Mouse (Mus musculus) hindbrain, embryonic 13.5 days (tissue): Measurements from ENCODE around the gene Rxrg. TPM values are rescaled to one million over a fixed set of nuclear protein-coding genes. Genes with fewer than 3 reads are reported as not detected.
A peak's percentile ranks its signal among the peaks of the same experiment; 100 is the strongest.

Source experiments
- ATAC-seq: fragments of 200-750 bp; cut with Nextera tagmentation; 2 replicates; pipeline ENCODE4 v1.8.0; 2017; ENCODE audit warnings: moderate TSS enrichment; ENCODE audit not compliant: low FRiP score
- H3K27ac ChIP-seq: fragments of 300-500 bp; sonication (generic); 2 replicates; pipeline ENCODE4 v1.5.1; 2015; ENCODE audit warnings: inconsistent platforms, mild to moderate bottlenecking, moderate library complexity
- H3K27me3 ChIP-seq: fragments of 300-500 bp; sonication (generic); 2 replicates; pipeline ENCODE4 v1.6.1; 2015; ENCODE audit warnings: mild to moderate bottlenecking, inconsistent platforms
- H3K36me3 ChIP-seq: fragments of 300-500 bp; sonication (generic); 2 replicates; pipeline ENCODE4 v1.6.1; 2015; ENCODE audit warnings: mild to moderate bottlenecking, inconsistent platforms
- H3K4me1 ChIP-seq: fragments of 300-500 bp; sonication (generic); replicated peaks from 2 replicates; pipeline ENCODE4 v1.6.1; 2015; ENCODE audit warnings: inconsistent platforms
- H3K4me2 ChIP-seq: fragments of 300-500 bp; sonication (generic); 2 replicates; pipeline ENCODE4 v1.6.1; 2015; ENCODE audit warnings: inconsistent platforms, mild to moderate bottlenecking, moderate library complexity
- H3K4me3 ChIP-seq: fragments of 300-500 bp; sonication (generic); 2 replicates; pipeline ENCODE4 v1.5.1; 2015; ENCODE audit warnings: mild to moderate bottlenecking, inconsistent platforms
- H3K9ac ChIP-seq: fragments of 300-500 bp; sonication (generic); 2 replicates; pipeline ENCODE4 v1.6.1; 2015; ENCODE audit warnings: mild to moderate bottlenecking, inconsistent platforms
- H3K9me3 ChIP-seq: fragments of 300-500 bp; sonication (generic); 2 replicates; pipeline ENCODE4 v1.6.1; 2016; ENCODE audit warnings: inconsistent platforms
- WGBS: fragments of 180-500 bp; shearing (Covaris S2); methylation state at CpG from one replicate; pipeline ENCODE4 v1.1.7; 2015; 5-methylcytosine and 5-hydroxymethylcytosine counted together
- polyA plus RNA-seq: library from polyadenylated mRNA; unstranded; fragments of >200 nt; fragmentation: Nextera tagmentation; extraction: Ambion mirVana; gene quantifications from 2 replicates; pipeline ENCODE4 v1.2.1, GENCODE M21; 2015

Gene Rxrg
- polyA plus RNA-seq, 1 experiment from 2014 or later = 10.1 TPM

DNA sequence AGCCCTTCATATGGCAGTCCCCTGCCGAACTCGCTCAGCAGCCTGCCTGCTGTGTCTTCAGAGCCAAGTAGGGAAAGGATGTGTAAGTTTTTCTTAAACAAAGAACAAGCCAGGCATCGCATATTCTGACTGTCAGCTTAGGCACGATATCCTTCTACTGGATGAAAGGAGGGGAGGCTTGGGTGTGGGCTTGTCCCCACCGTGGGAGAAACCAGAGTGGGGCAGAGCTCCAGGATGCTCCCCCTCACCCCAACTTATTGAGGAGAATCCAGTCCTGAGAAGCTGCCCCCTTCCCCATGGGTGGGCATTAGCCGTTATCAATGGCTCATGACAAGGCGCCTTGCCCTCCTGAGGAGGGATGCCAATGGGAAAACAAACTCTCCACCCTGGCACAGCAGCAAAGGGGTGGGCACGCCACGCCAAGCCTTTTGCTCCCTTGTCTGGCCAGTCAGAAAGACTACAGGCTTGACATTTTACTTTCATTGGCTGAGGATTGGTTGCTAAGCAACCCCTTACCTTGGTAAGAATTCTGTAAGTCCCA lies 10.1 kb downstream of the Rxrg start:
- Histone ChIP-seq H3K27ac (peak overlapping the region; percentile 31; the same call in 1 of the 2 replicates), H3K4me3 (peak overlapping the region; percentile 26), H3K9me3 (no peaks in the 10 kb centered on the region), H3K36me3 (no peaks in the 10 kb centered on the region), H3K4me1 (peaks cover 17% of the 10 kb centered on the region), H3K27me3 (0 out of 2 replicates have a peak, but pooled peaks cover 2% of the 10 kb centered on the region), H3K4me2 (peak overlapping the region; percentile 56), H3K9ac (peak overlapping the region; percentile 58)
- ATAC-seq = peak; percentile 89
- WGBS = 9% methylated on average over 9 of the region's 9 CpGs

DNA sequence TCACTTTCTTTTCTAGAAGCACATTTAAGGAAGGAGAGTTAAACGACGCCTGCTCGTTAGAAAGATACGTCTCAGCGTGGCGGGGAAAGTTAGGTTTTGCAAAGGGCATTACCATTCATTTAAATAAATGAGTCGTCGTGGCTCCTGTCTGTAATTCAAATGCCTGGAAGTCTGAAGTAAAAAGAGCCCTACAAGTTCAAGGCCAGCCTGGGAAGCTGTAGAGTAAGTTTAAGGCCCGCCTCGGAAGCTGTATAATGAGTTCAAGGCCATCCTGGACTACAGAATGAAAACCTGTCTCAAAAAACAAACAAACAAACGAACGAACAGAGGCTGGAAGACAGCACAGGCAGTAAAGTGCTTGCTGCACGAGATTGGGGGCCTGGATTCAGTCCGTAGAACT lies 18.9 kb downstream of the Rxrg start:
- no peak for ATAC-seq
- no peak overlapping the region for H3K4me2 ChIP-seq
- no peaks in the 10 kb centered on the region for H3K27me3 ChIP-seq
- WGBS = 78% methylated on average over 14 of the region's 14 CpGs
- H3K9me3 ChIP-seq = no peaks in the 10 kb centered on the region
- no peaks in the 10 kb centered on the region for H3K4me1 ChIP-seq
- H3K27ac ChIP-seq = no peak overlapping the region
- no peak overlapping the region for H3K9ac ChIP-seq
- no peaks in the 10 kb centered on the region for H3K36me3 ChIP-seq
- H3K4me3 ChIP-seq = no peak overlapping the region

DNA sequence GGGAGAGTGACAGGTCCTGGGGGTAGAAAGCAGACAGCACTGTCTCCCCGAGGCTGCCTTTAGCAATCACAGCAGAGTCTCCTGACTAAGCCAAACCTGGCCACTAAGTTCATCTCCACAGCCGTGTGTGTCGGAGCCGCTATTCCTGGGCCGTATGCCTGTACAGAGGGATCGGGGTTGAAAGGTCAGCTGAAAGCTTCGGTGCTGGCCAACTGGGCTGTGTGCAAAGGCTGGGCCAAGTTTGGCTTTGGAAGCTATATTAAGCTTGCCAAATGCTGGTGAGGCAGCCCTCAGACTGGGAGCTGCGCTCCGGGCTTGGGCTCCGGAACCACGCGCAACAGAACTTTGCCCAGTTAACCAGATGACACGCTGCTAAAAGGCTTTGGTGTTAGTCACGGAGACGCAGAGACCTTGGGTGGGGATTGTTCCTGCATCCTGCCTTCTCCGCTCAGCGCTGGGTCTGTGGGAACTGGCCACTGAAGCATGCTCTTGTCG lies 19.9 kb downstream of the Rxrg start:
- no peak overlapping the region for H3K4me2 ChIP-seq
- no peaks in the 10 kb centered on the region for H3K4me1 ChIP-seq
- no peaks in the 10 kb centered on the region for H3K9me3 ChIP-seq
- no peaks in the 10 kb centered on the region for H3K36me3 ChIP-seq
- no peaks in the 10 kb centered on the region for H3K27me3 ChIP-seq
- H3K4me3 ChIP-seq = no peak overlapping the region
- WGBS = 80% methylated on average over 18 of the region's 18 CpGs
- 0 out of 2 replicates have a peak, but pooled peaks have one; percentile 52 for ATAC-seq
- no peak overlapping the region for H3K9ac ChIP-seq
- H3K27ac ChIP-seq = no peak overlapping the region

DNA sequence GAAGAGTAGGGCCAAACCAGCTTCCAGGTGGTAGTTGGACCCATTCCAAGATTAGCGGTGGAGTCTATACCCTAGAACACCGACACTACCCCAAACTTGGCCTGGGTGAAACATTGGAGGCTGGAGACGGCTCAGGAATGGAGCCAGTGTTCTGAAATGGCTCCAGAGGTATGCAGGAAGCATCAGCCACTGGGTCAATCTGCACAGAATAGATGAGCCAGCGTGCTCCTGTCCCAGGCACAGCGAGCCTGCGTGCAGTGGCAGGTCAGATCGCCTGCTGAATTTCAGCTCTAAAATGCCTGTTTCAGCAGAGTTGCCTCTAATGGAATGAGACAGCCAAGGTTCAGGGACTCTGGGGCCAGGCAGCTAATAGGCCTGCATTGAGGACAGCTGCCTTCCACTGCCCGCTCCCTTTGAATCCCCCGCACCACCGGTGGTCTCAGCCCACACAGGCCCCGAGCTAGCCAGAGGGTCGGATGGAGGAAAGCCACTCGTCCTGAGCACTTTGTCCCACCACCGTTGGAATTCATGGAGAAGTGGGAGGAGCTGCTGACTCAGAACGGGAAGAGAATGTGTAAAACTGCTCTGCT lies 22.1 kb downstream of the Rxrg start:
- Histone ChIP-seq H3K4me3 (no peak overlapping the region), H3K9ac (no peak overlapping the region), H3K4me2 (no peak overlapping the region), H3K27ac (no peak overlapping the region), H3K4me1 (no peaks in the 10 kb centered on the region), H3K27me3 (no peaks in the 10 kb centered on the region), H3K9me3 (no peaks in the 10 kb centered on the region), H3K36me3 (no peaks in the 10 kb centered on the region)
- WGBS = 68% methylated on average over 15 of the region's 15 CpGs
- no peak for ATAC-seq

GRCm38 (mm10) chr1:167625098-167625497 lies 26.9 kb downstream of the Rxrg start:
- H3K9ac ChIP-seq = no peak overlapping the region
- H3K4me2 ChIP-seq = no peak overlapping the region
- no peak overlapping the region for H3K4me3 ChIP-seq
- H3K27me3 ChIP-seq = no peaks in the 10 kb centered on the region
- no peaks in the 10 kb centered on the region for H3K9me3 ChIP-seq
- no peak overlapping the region for H3K27ac ChIP-seq
- ATAC-seq = no peak
- no peaks in the 10 kb centered on the region for H3K4me1 ChIP-seq
- 72% methylated on average over 3 of the region's 3 CpGs for WGBS
- H3K36me3 ChIP-seq = no peaks in the 10 kb centered on the region

DNA sequence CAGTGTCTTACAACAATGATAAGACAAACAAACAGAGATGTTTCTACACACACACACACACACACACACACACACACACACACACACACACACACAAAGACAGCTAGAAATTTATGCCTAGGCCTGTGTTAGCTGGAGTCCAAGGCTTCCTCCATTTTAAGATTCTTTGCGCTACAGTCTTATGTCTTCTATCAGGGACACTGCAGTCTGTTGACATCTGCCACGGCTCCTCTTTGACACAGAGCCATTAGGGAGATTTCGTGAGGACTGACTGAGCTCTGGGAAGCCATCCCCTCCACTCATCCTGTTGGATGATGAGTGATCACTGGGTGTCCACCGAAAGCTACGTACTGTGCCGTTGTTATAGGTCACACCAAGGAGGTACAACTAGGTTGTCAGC lies 33.6 kb downstream of the Rxrg start:
- ATAC-seq = no peak
- 91% methylated on average over 6 of the region's 6 CpGs for WGBS
- H3K4me1 ChIP-seq = no peaks in the 10 kb centered on the region

GRCm38 (mm10) chr1:167635702-167636101 lies 37.5 kb downstream of the Rxrg start:
- Histone ChIP-seq H3K9me3 (no peaks in the 10 kb centered on the region), H3K4me2 (no peak overlapping the region), H3K4me3 (no peak overlapping the region), H3K36me3 (peaks cover 5% of the 10 kb centered on the region; the same call in 1 of the 2 replicates), H3K9ac (no peak overlapping the region), H3K4me1 (no peaks in the 10 kb centered on the region; the same call in 1 of the 2 replicates), H3K27ac (no peak overlapping the region), H3K27me3 (peaks cover 9% of the 10 kb centered on the region; the same call in 1 of the 2 replicates)
- no peak for ATAC-seq
- 55% methylated on average over 12 of the region's 12 CpGs for WGBS

More for the DNA sequence above, 33.6 kb downstream of the Rxrg start:
- H3K4me2 ChIP-seq = no peak overlapping the region
- H3K9me3 ChIP-seq = no peaks in the 10 kb centered on the region
- H3K4me3 ChIP-seq = no peak overlapping the region
- no peak overlapping the region for H3K27ac ChIP-seq
- H3K9ac ChIP-seq = no peak overlapping the region
- H3K27me3 ChIP-seq = peaks cover 9% of the 10 kb centered on the region; the same call in 1 of the 2 replicates
- peaks cover 5% of the 10 kb centered on the region; the same call in 1 of the 2 replicates for H3K36me3 ChIP-seq

- Histone ChIP-seq H3K4me1 (no peaks in the 10 kb centered on the region; the same call in 1 of the 2 replicates), H3K27ac (no peak overlapping the region), H3K36me3 (peaks cover 5% of the 10 kb centered on the region; the same call in 1 of the 2 replicates), H3K27me3 (peaks cover 14% of the 10 kb centered on the region; the same call in 1 of the 2 replicates), H3K4me3 (no peak overlapping the region), H3K9me3 (no peaks in the 10 kb centered on the region), H3K4me2 (no peak overlapping the region), H3K9ac (no peak overlapping the region)
- 12% methylated on average over 3 of the region's 3 CpGs for WGBS
- ATAC-seq = peak; percentile 52
Measured at GRCm38 (mm10) chr1:167636948-167637347, 38.8 kb downstream of the Rxrg start.

DNA sequence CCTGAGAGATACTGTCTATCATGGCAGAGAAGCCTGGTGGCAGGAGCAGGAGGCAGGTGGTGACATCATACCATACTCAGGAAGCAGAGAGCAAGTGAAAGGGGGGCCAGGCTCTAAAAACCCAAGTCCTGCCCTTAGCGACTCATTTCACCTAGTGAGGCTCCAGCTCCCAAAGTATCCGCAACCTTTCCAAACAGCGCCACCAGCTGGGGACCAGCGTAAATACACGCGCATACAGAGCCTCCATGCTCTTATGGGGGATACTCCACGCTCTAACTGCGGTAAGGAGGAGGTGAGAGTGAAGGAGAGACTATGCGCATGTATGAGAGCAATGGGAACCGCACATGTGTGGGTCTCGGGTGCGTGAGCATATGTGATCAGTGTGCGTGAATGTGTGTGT lies 39.9 kb downstream of the Rxrg start:
- ATAC-seq = no peak
- Histone ChIP-seq H3K27ac (no peak overlapping the region), H3K4me1 (no peaks in the 10 kb centered on the region; the same call in 1 of the 2 replicates), H3K36me3 (peaks cover 1% of the 10 kb centered on the region; the same call in 1 of the 2 replicates), H3K27me3 (peaks cover 20% of the 10 kb centered on the region), H3K9ac (no peak overlapping the region), H3K9me3 (no peaks in the 10 kb centered on the region), H3K4me3 (no peak overlapping the region), H3K4me2 (no peak overlapping the region)
- WGBS = 33% methylated on average over 13 of the region's 13 CpGs

DNA sequence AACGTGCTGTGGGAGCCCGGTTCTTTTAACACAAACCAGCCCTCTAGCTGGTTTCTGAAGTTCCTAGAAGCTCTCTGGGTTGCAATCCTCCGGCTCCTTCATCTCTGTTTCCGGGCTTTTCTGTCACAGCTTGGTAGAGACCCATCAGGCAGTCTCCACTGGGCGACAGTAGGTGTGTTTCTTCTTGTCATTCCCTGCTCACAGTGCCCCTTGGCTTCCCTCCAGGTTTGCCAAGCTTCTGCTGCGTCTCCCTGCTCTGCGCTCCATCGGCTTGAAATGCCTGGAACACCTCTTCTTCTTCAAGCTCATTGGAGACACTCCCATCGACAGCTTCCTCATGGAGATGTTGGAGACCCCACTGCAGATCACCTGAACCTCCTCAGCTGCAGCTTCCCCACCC lies 40.7 kb downstream of the Rxrg start:
- no peak overlapping the region for H3K9ac ChIP-seq
- 80% methylated on average over 9 of the region's 9 CpGs for WGBS
- no peaks in the 10 kb centered on the region for H3K9me3 ChIP-seq
- H3K4me1 ChIP-seq = no peaks in the 10 kb centered on the region; the same call in 1 of the 2 replicates
- no peak overlapping the region for H3K4me3 ChIP-seq
- H3K4me2 ChIP-seq = no peak overlapping the region
- H3K36me3 ChIP-seq = no peaks in the 10 kb centered on the region
- no peak for ATAC-seq
- H3K27ac ChIP-seq = no peak overlapping the region
- peaks cover 27% of the 10 kb centered on the region for H3K27me3 ChIP-seq

DNA sequence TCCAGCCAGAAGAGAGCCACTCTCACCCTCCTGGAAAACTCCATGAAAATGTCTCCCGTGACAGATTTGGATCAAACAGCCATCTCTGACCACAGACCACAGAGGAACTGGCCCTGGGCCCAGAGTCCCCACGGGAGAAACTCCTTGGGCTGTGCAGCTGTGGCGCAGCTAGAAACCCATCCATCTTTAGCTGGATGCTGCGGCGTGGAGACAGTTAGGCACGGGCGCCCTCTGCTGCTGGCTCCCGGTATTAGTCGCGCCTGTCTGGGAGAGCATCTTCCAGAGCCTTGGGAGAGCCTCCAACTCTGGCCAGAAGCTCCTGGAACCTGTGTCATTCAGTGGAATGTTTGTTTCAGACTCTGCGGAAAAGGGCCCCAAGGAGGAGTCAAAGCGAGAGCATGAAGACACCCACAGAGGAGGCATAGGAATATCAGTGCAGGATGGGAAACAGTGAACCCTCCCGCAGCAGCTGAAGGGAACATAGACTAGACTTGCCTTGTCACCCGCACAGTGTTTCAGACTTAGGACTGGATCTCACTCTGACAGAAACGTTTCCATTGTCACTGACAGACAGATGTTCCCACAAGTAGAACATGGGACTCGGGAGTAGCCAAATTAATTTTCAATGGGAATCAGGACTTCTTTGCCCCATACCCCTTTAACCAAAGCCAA lies 46.8 kb downstream of the Rxrg start:
- ATAC-seq = peak; percentile 81
- Histone ChIP-seq H3K9me3 (no peaks in the 10 kb centered on the region), H3K9ac (no peak overlapping the region), H3K36me3 (no peaks in the 10 kb centered on the region), H3K27me3 (peaks cover 30% of the 10 kb centered on the region; the same call in 1 of the 2 replicates), H3K4me1 (no peaks in the 10 kb centered on the region; the same call in 1 of the 2 replicates), H3K4me3 (no peak overlapping the region), H3K4me2 (no peak overlapping the region), H3K27ac (no peak overlapping the region)
- WGBS = 18% methylated on average over 16 of the region's 16 CpGs

GRCm38 (mm10) chr1:167648670-167649069 lies 50.5 kb downstream of the Rxrg start:
- 91% methylated on average over 3 of the region's 3 CpGs for WGBS
- H3K27ac ChIP-seq = no peak overlapping the region
- H3K27me3 ChIP-seq = 0 out of 2 replicates have a peak, but pooled peaks cover 12% of the 10 kb centered on the region
- no peak overlapping the region for H3K4me2 ChIP-seq
- H3K4me3 ChIP-seq = no peak overlapping the region
- H3K36me3 ChIP-seq = no peaks in the 10 kb centered on the region
- H3K9me3 ChIP-seq = no peaks in the 10 kb centered on the region
- H3K9ac ChIP-seq = no peak overlapping the region
- no peak for ATAC-seq
- no peaks in the 10 kb centered on the region; the same call in 1 of the 2 replicates for H3K4me1 ChIP-seq
